Mouse (Mus musculus) embryonic facial prominence, embryonic 14.5 days (tissue): ENCODE measurements around the gene Angptl8. TPM values are rescaled to one million over a fixed set of nuclear protein-coding genes. Genes with fewer than 3 reads are reported as not detected.
A peak's percentile ranks its signal among the peaks of the same experiment; 100 is the strongest.
"Not testable (repeated sequence)": the region's sequence is repeated elsewhere in the genome, so short reads cannot be mapped to it uniquely, and the experiment has no call there.

Experiments used
- ATAC-seq: fragments of 200-750 bp; cut with Nextera tagmentation; 2 replicates; pipeline ENCODE4 v1.8.0; 2017; ENCODE audit warnings: low read depth, moderate number of reproducible peaks, moderate TSS enrichment
- DNase-seq: peaks from one replicate; pipeline ENCODE4 v3.0.0-alpha.2; 2015; ENCODE audit warnings: low spot score
- H3K27ac ChIP-seq: fragments of 300-500 bp; sonication (generic); replicated peaks from 2 replicates; pipeline ENCODE4 v1.5.1; 2014; ENCODE audit warnings: low read depth, mild to moderate bottlenecking, low read length, moderate library complexity
- H3K27me3 ChIP-seq: fragments of 300-500 bp; sonication (generic); replicated peaks from 2 replicates; pipeline ENCODE4 v1.6.1; 2014; ENCODE audit warnings: low read length; ENCODE audit not compliant: control insufficient read depth, insufficient read depth
- H3K36me3 ChIP-seq: fragments of 300-500 bp; sonication (generic); 2 replicates; pipeline ENCODE4 v1.6.1; 2014; ENCODE audit warnings: low read length, mixed read lengths; ENCODE audit not compliant: control insufficient read depth, insufficient read depth
- H3K4me1 ChIP-seq: fragments of 300-500 bp; sonication (generic); 2 replicates; pipeline ENCODE4 v1.6.1; 2014; ENCODE audit warnings: antibody characterized with exemption, low read length; ENCODE audit not compliant: control insufficient read depth, insufficient read depth
- H3K4me2 ChIP-seq: fragments of 300-500 bp; sonication (generic); 2 replicates; pipeline ENCODE4 v1.6.1; 2014; ENCODE audit warnings: low read depth, mild to moderate bottlenecking, low read length, moderate library complexity, mixed read lengths
- H3K4me3 ChIP-seq: fragments of 300-500 bp; sonication (generic); 2 replicates; pipeline ENCODE4 v1.5.1; 2014; ENCODE audit warnings: low read depth, mild to moderate bottlenecking, low read length
- H3K9ac ChIP-seq: fragments of 300-500 bp; sonication (generic); 2 replicates; pipeline ENCODE4 v1.6.1; 2014; ENCODE audit warnings: low read depth, mild to moderate bottlenecking, low read length, moderate library complexity, mixed read lengths
- H3K9me3 ChIP-seq: fragments of 300-500 bp; sonication (generic); 2 replicates; pipeline ENCODE4 v1.6.1; 2016; ENCODE audit warnings: low read length; ENCODE audit not compliant: control insufficient read depth
- WGBS: fragments of 180-500 bp; shearing (Covaris S2); extraction: QIAGEN DNeasy Blood & Tissue Kit; methylation state at CpG from one replicate; pipeline ENCODE4 v1.1.7; 2014; 5-methylcytosine and 5-hydroxymethylcytosine counted together
- polyA plus RNA-seq: library from polyadenylated mRNA; unstranded; fragments of >200 nt; fragmentation: Nextera tagmentation; extraction: Ambion mirVana; gene quantifications from 2 replicates; pipeline ENCODE4 v1.2.1, GENCODE M21; 2014

Angptl8 gene
- polyA plus RNA-seq, 1 experiment from 2014 or later: 0.54 TPM

DNA sequence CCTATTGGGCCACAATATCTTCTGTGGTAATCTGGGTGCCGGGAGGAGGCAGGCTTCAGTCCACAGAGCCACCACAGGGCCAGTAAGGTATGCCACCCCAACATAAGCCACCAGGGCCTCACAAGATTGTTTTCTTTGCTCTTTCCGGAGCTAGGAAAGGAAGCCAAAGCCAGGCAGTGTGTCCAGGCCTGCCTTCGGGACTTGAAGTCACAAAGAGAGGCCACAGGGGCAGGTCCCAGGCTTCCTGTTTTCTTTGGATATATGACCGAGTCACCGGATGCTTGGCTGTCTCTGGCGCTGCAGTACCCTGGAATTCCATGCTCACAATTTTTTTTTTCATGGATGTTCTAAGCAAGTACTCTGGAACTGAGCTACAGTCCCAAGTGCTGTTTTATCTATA is 22.8 kb downstream of the Angptl8 start:
- no peak for ATAC-seq
- no peak overlapping the region; the same call in 1 of the 2 replicates for H3K27ac ChIP-seq
- no peak overlapping the region for H3K9ac ChIP-seq
- peaks cover 3% of the 10 kb centered on the region; the same call in 1 of the 2 replicates for H3K9me3 ChIP-seq
- H3K4me1 ChIP-seq: no peaks in the 10 kb centered on the region
- H3K27me3 ChIP-seq: no peaks in the 10 kb centered on the region
- no peak overlapping the region for H3K4me3 ChIP-seq
- 27% methylated on average over 6 of the region's 6 CpGs for WGBS
- H3K36me3 ChIP-seq: no peaks in the 10 kb centered on the region
- peak; percentile 66 for DNase-seq
- H3K4me2 ChIP-seq: no peak overlapping the region

- no peak overlapping the region for H3K27ac ChIP-seq
- 80% methylated on average over 3 of the region's 3 CpGs for WGBS
- DNase-seq: no peak
- no peaks in the 10 kb centered on the region for H3K4me1 ChIP-seq
- H3K4me2 ChIP-seq: no peak overlapping the region
- ATAC-seq: no peak
- no peaks in the 10 kb centered on the region for H3K27me3 ChIP-seq
- no peak overlapping the region for H3K4me3 ChIP-seq
- no peaks in the 10 kb centered on the region for H3K36me3 ChIP-seq
- no peak overlapping the region for H3K9ac ChIP-seq
- H3K9me3 ChIP-seq: peaks cover 3% of the 10 kb centered on the region; the same call in 1 of the 2 replicates
These were observed 24.3 kb downstream of the Angptl8 start for GRCm38 (mm10) chr9:21859606-21860005.

- not testable (repeated sequence) for ATAC-seq, H3K9me3 ChIP-seq, H3K27ac ChIP-seq, DNase-seq, H3K9ac ChIP-seq, H3K27me3 ChIP-seq, H3K4me1 ChIP-seq, H3K36me3 ChIP-seq, H3K4me3 ChIP-seq, H3K4me2 ChIP-seq
- WGBS: 54% methylated on average over 6 of the region's 6 CpGs
These were observed 25.0 kb downstream of the Angptl8 start for GRCm38 (mm10) chr9:21860349-21860748.

- Histone ChIP-seq H3K9me3 (peaks cover 3% of the 10 kb centered on the region; the same call in 1 of the 2 replicates), H3K9ac (no peak overlapping the region), H3K27ac (no peak overlapping the region), H3K4me3 (no peak overlapping the region), H3K36me3 (no peaks in the 10 kb centered on the region), H3K27me3 (no peaks in the 10 kb centered on the region), H3K4me2 (no peak overlapping the region), H3K4me1 (no peaks in the 10 kb centered on the region)
- no peak for ATAC-seq
- 69% methylated on average over 1 of the region's 1 CpGs for whole genome bisulfite sequencing
- DNase-seq: no peak
These were observed 26.9 kb downstream of the Angptl8 start for GRCm38 (mm10) chr9:21862181-21862580.

GRCm38 (mm10) chr9:21865673-21866398 is 30.5 kb downstream of the Angptl8 start:
- ATAC-seq (no peak), DNase-seq (no peak)
- Histone ChIP-seq H3K36me3 (no peaks in the 10 kb centered on the region), H3K4me3 (no peak overlapping the region), H3K27ac (0 out of 2 replicates have a peak overlapping the region, but pooled peaks have one; percentile 4), H3K4me2 (no peak overlapping the region), H3K27me3 (no peaks in the 10 kb centered on the region), H3K9ac (no peak overlapping the region), H3K9me3 (peaks cover 3% of the 10 kb centered on the region; the same call in 1 of the 2 replicates), H3K4me1 (no peaks in the 10 kb centered on the region)
- WGBS: 62% methylated on average over 5 of the region's 5 CpGs

DNA sequence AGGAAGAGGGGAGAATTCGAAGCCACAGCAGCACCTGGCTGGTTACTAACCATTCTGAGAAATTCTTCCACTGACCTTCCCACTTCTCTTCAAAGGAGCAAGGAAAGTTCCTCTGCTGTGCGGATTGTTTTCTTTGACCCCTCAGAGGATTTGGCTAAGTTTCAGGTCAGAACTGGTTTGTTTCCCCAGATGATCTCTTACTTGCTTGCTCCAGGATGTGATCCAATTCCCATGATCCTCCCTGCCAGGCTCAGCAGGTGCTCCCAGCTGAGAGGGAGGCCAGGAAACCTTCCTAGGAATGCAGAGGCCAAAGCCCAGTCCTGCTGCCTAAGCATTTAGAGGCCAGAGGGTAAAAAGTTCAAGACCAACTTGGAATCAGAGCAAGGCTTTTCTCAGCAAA is 31.3 kb downstream of the Angptl8 start:
- ATAC-seq: no peak
- peak; percentile 32 for DNase-seq
- Histone ChIP-seq H3K4me1 (no peaks in the 10 kb centered on the region), H3K36me3 (no peaks in the 10 kb centered on the region), H3K9me3 (peaks cover 3% of the 10 kb centered on the region; the same call in 1 of the 2 replicates), H3K4me2 (no peak overlapping the region), H3K4me3 (no peak overlapping the region), H3K27me3 (no peaks in the 10 kb centered on the region), H3K9ac (no peak overlapping the region), H3K27ac (no peak overlapping the region)
- 33% methylated on average over 2 of the region's 2 CpGs for WGBS

DNA sequence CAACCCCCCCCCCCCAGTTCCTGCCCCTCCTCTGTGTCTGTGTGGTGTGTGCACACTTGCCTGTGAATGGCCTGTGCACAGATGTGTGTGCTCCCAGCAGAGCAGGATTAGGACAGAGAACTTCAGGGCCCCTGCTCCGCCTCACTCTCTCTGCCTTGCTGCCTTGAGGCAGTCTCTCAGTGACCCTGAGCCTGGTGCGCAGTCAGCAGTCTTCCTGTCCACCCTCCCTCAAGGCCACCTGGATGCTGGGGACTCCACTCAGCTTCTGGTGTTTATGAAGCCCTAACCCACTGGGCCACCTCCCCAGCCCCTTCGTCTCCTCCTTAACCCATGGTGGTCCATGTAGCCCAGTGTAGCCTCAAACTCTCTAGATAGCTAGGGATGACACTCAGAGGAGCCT is 32.4 kb downstream of the Angptl8 start:
- H3K36me3 ChIP-seq: no peaks in the 10 kb centered on the region
- DNase-seq (no peak), ATAC-seq (no peak)
- H3K27ac ChIP-seq: no peak overlapping the region
- H3K4me2 ChIP-seq: no peak overlapping the region
- WGBS: 61% methylated on average over 2 of the region's 3 CpGs
- H3K9me3 ChIP-seq: no peaks in the 10 kb centered on the region
- H3K27me3 ChIP-seq: no peaks in the 10 kb centered on the region
- H3K4me3 ChIP-seq: no peak overlapping the region
- no peaks in the 10 kb centered on the region for H3K4me1 ChIP-seq
- no peak overlapping the region for H3K9ac ChIP-seq

GRCm38 (mm10) chr9:21869290-21869689 is 34.0 kb downstream of the Angptl8 start:
- not testable (repeated sequence) for H3K27ac ChIP-seq, H3K4me3 ChIP-seq, H3K9ac ChIP-seq, H3K27me3 ChIP-seq, H3K4me1 ChIP-seq, DNase-seq, H3K36me3 ChIP-seq, H3K9me3 ChIP-seq, ATAC-seq, H3K4me2 ChIP-seq
- WGBS: 54% methylated on average over 7 of the region's 7 CpGs
